Mouse (Mus musculus) hindbrain, embryonic 16.5 days (tissue): Measurements from ENCODE around the gene Minar1. TPM values are rescaled to one million over a fixed set of nuclear protein-coding genes. Genes with fewer than 3 reads are reported as not detected.

ENCODE experiments used
- ATAC-seq: fragments of 200-750 bp; cut with Nextera tagmentation; 2 replicates; pipeline ENCODE4 v1.8.0; 2017; ENCODE audit warnings: moderate TSS enrichment, moderate library complexity
- H3K27ac ChIP-seq: fragments of 300-500 bp; sonication (generic); 2 replicates; pipeline ENCODE4 v1.5.1; 2014; ENCODE audit warnings: low read depth, mild to moderate bottlenecking, control low read depth, low read length, moderate library complexity
- H3K27me3 ChIP-seq: fragments of 300-500 bp; sonication (generic); replicated peaks from 2 replicates; pipeline ENCODE4 v1.6.1; 2014; ENCODE audit warnings: low read length; ENCODE audit not compliant: control insufficient read depth, insufficient read depth
- H3K36me3 ChIP-seq: fragments of 300-500 bp; sonication (generic); 2 replicates; pipeline ENCODE4 v1.6.1; 2014; ENCODE audit warnings: mild to moderate bottlenecking, low read length, moderate library complexity, mixed read lengths; ENCODE audit not compliant: control insufficient read depth, insufficient read depth
- H3K4me1 ChIP-seq: fragments of 300-500 bp; sonication (generic); 2 replicates; pipeline ENCODE4 v1.6.1; 2014; ENCODE audit warnings: low read depth, low read length; ENCODE audit not compliant: control insufficient read depth, insufficient read depth
- H3K4me2 ChIP-seq: fragments of 300-500 bp; sonication (generic); 2 replicates; pipeline ENCODE4 v1.6.1; 2014; ENCODE audit warnings: mild to moderate bottlenecking, low read length, control low read depth, moderate library complexity
- H3K4me3 ChIP-seq: fragments of 300-500 bp; sonication (generic); 2 replicates; pipeline ENCODE4 v1.5.1; 2014; ENCODE audit warnings: mild to moderate bottlenecking, low read length, control low read depth, moderate library complexity
- H3K9ac ChIP-seq: fragments of 300-500 bp; sonication (generic); 2 replicates; pipeline ENCODE4 v1.6.1; 2014; ENCODE audit warnings: low read depth, mild to moderate bottlenecking, control low read depth, low read length, moderate library complexity
- H3K9me3 ChIP-seq: fragments of 300-500 bp; sonication (generic); 2 replicates; pipeline ENCODE4 v1.6.1; 2014; ENCODE audit warnings: mild to moderate bottlenecking, low read length, moderate library complexity; ENCODE audit not compliant: control insufficient read depth
- WGBS: fragments of 180-500 bp; shearing (Covaris S2); extraction: QIAGEN DNeasy Blood & Tissue Kit; methylation state at CpG from one replicate; pipeline ENCODE4 v1.1.7; 2014; 5-methylcytosine and 5-hydroxymethylcytosine counted together
- polyA plus RNA-seq: library from polyadenylated mRNA; unstranded; fragments of >200 nt; fragmentation: Nextera tagmentation; extraction: Ambion mirVana; gene quantifications from 2 replicates; pipeline ENCODE4 v1.2.1, GENCODE M21; 2015

Gene Minar1
- 4.2 and 6.6 TPM in 2 replicates for polyA plus RNA-seq

DNA sequence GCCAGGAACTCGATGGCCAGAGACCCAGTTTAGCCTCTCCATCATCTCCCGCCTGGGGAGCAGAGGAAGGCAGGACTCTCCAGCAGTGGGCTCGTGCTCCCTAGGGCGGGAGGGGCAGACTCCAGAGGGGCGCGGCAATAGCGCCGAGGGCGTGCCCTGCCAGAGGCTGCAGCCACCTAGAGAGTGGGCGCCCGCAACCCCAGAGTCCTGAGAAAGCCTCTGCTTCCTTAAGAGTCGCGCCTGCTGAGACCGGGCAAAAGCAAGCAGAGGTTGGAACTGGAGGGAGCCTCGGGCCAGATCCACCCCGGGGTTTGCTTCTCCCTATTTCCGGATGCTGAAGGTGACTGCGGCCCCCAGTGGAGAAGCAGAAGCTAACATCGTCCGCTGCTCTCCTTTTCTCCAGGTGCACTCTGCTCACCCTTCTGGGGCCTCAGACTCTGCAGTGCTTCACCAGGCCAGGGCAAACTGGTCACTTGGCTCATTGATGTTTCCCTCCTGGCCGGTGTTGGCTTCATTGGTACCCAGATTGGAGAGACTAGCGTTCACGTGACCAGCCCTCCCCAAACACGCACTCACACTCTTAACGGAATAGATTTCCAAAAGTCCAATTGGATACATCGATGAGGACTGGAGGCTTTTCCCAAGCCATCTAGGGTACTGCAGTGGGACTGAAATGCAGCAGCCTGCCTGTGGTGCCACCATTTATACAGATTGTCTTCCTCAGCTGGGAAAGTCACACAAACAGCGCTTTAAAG is at the start of gene Minar1:
Minar1 (minus strand) TSS at position 120 of the 755 bp plus-strand sequence.
- WGBS, result under 1% methylated on average over 26 of the region's 27 CpGs
- ATAC-seq, result peak; percentile 83

DNA sequence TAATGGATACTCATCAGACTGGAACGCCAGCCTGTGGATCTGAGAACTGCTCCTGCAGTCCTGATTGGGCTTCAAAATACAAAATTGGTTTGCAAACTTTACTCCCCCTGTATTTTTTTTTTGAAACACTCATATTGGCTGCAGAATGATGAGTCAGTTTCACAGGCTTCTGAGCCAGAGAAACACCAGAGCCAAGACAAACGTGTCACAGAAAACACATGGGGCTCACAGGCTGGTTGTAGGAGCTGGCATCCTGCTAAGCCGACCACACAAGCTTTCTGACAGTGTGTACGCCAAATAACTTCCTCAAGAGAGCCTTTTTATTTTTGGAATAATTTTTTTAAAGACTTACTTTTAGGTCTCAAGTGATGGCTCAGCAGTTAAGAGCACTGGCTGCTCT is 47.0 kb upstream of the Minar1 start:
- H3K9me3 ChIP-seq, result no peaks in the 10 kb centered on the region
- no peak overlapping the region for H3K4me3 ChIP-seq
- H3K27me3 ChIP-seq, result no peaks in the 10 kb centered on the region
- H3K36me3 ChIP-seq, result no peaks in the 10 kb centered on the region
- no peaks in the 10 kb centered on the region; the same call in 1 of the 2 replicates for H3K4me1 ChIP-seq
- 75% methylated on average over 4 of the region's 4 CpGs for WGBS
- H3K4me2 ChIP-seq, result no peak overlapping the region
- H3K27ac ChIP-seq, result no peak overlapping the region
- no peak for ATAC-seq
- H3K9ac ChIP-seq, result no peak overlapping the region

More for the DNA sequence above, at the start of gene Minar1:
- peak within 1 kb of the TSS; percentile 68 for H3K27ac ChIP-seq
- no peaks in the 10 kb centered on the region for H3K9me3 ChIP-seq
- peak within 1 kb of the TSS; percentile 56 for H3K4me3 ChIP-seq
- no peaks in the 10 kb centered on the region for H3K27me3 ChIP-seq
- H3K9ac ChIP-seq, result peak within 1 kb of the TSS; percentile 76
- H3K36me3 ChIP-seq, result no peaks in the 10 kb centered on the region
- peaks cover 7% of the 10 kb centered on the region for H3K4me1 ChIP-seq
- H3K4me2 ChIP-seq, result peak within 1 kb of the TSS; percentile 98

- no peak overlapping the region for H3K9ac ChIP-seq
- WGBS, result 87% methylated on average over 4 of the region's 4 CpGs
- ATAC-seq, result no peak
These were observed 44.5 kb upstream of the Minar1 start for GRCm38 (mm10) chr9:89667306-89667942.

DNA sequence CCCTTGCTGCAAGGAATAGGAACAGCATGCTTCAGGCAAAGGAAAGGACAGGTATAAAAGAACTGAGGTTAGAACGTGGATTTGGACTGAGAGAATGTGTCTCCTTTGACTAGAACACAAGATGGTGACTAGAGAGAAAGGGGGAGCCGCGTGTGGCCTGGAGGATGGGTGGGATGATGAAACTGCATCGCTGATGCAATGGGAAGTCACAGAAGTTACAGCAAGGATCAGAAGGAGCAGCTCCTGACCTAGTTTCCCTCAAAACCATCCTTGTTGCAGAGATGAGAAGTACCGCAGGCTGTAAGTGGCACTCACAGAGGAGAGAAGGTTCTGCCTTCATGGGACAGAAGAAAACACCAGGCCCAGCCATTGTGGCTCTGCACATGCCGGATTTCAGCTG is 28.0 kb upstream of the Minar1 start:
- WGBS, result 79% methylated on average over 6 of the region's 6 CpGs
- no peaks in the 10 kb centered on the region for H3K4me1 ChIP-seq
- no peaks in the 10 kb centered on the region for H3K27me3 ChIP-seq

More at GRCm38 (mm10) chr9:89667306-89667942, 44.5 kb upstream of the Minar1 start:
- Histone ChIP-seq H3K4me2 (no peak overlapping the region), H3K4me3 (no peak overlapping the region), H3K36me3 (no peaks in the 10 kb centered on the region), H3K27me3 (no peaks in the 10 kb centered on the region), H3K4me1 (no peaks in the 10 kb centered on the region), H3K27ac (no peak overlapping the region), H3K9me3 (no peaks in the 10 kb centered on the region)

DNA sequence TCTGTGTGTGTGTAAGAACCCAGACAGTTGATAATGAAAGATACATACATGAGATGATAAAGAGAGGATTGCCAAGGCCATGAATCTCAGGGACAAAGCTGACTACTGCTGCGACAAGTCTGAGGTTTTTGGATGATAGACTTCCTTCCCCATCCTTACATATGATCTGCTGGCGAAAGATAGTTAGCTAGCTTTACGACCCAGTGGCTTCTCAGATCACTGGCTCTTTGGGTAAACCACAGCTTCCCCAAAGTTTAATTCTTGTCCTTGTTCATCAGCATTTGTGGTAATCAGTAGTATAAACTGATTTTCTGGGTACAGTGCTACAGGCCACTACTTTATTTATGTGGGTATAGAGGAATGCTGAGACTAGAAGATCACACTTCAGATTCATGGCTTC is 14.5 kb upstream of the Minar1 start:
- 90% methylated on average over 3 of the region's 3 CpGs for WGBS
- Histone ChIP-seq H3K27me3 (no peaks in the 10 kb centered on the region), H3K9ac (no peak overlapping the region), H3K36me3 (no peaks in the 10 kb centered on the region), H3K4me1 (no peaks in the 10 kb centered on the region), H3K27ac (no peak overlapping the region), H3K9me3 (no peaks in the 10 kb centered on the region), H3K4me2 (no peak overlapping the region), H3K4me3 (no peak overlapping the region)
- ATAC-seq, result no peak

More for the DNA sequence above, 28.0 kb upstream of the Minar1 start:
- no peak overlapping the region for H3K27ac ChIP-seq
- H3K4me3 ChIP-seq, result no peak overlapping the region
- no peaks in the 10 kb centered on the region for H3K9me3 ChIP-seq
- H3K36me3 ChIP-seq, result no peaks in the 10 kb centered on the region
- H3K9ac ChIP-seq, result no peak overlapping the region
- no peak overlapping the region for H3K4me2 ChIP-seq
- no peak for ATAC-seq

- peak; percentile 69 for ATAC-seq
- Histone ChIP-seq H3K4me1 (peaks cover 7% of the 10 kb centered on the region), H3K9ac (peak overlapping the region; percentile 76), H3K4me3 (peak overlapping the region; percentile 56), H3K4me2 (peak overlapping the region; percentile 98), H3K27ac (peak overlapping the region; percentile 68), H3K9me3 (no peaks in the 10 kb centered on the region), H3K36me3 (no peaks in the 10 kb centered on the region), H3K27me3 (no peaks in the 10 kb centered on the region)
- under 1% methylated on average over 41 of the region's 42 CpGs for WGBS
These were observed 474 bp downstream of the Minar1 start for GRCm38 (mm10) chr9:89622296-89623005.

DNA sequence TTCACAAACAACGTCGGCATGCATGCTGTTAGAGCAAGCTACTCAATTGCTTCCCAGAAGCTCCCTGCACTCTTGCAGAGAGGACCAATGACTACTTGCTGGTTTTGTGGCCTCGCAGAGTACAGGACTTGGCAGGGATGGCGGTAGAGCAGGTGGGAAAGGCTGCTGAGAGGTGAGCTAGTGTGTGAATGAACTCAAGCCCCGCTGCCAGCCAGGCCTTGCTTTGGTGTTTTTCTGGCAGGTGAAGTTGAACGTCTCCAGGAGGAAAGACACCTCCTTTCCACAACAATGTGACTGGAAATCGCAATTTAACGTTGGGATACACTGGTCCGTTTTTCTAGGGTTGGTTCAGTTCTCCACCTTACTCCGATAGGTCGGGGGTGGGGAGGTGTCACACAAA is 1.2 kb downstream of the Minar1 start:
- peak overlapping the region; percentile 56 for H3K4me3 ChIP-seq
- peak overlapping the region; percentile 76 for H3K9ac ChIP-seq
- no peaks in the 10 kb centered on the region for H3K36me3 ChIP-seq
- peak; percentile 22; the same call in 1 of the 2 replicates for ATAC-seq
- peak overlapping the region; percentile 68 for H3K27ac ChIP-seq
- peaks cover 7% of the 10 kb centered on the region for H3K4me1 ChIP-seq
- no peaks in the 10 kb centered on the region for H3K9me3 ChIP-seq
- H3K4me2 ChIP-seq, result peak overlapping the region; percentile 98
- 6% methylated on average over 11 of the region's 11 CpGs for WGBS
- H3K27me3 ChIP-seq, result no peaks in the 10 kb centered on the region

DNA sequence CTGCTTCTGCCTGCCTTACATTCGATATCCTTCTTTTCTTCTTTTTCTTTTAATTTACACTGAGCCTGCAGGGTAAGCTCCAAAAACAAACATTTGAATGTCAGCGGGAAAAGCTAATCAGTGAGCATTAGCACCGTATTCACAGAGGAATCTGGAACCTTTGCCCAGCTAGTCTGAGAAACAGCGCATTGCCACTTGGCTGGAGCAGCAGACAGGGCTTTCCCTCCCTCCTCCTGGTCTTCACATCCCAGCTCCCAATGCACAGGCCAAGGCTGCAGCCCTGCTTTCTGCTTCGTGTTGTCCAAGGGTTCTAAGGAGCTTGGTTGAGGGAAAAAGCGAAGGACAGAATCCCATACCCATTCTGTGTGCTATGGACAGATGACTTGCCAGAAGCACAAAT is 2.6 kb downstream of the Minar1 start:
- Histone ChIP-seq H3K4me3 (peak overlapping the region; percentile 56), H3K4me2 (peak overlapping the region; percentile 98), H3K9ac (peak overlapping the region; percentile 35; the same call in 1 of the 2 replicates), H3K4me1 (peaks cover 7% of the 10 kb centered on the region), H3K36me3 (no peaks in the 10 kb centered on the region), H3K9me3 (no peaks in the 10 kb centered on the region), H3K27me3 (no peaks in the 10 kb centered on the region), H3K27ac (peak overlapping the region; percentile 40; the same call in 1 of the 2 replicates)
- ATAC-seq, result no peak
- WGBS, result 19% methylated on average over 6 of the region's 6 CpGs

GRCm38 (mm10) chr9:89616946-89617345 is 6.0 kb downstream of the Minar1 start:
- H3K4me2 ChIP-seq, result no peak overlapping the region
- no peaks in the 10 kb centered on the region for H3K27me3 ChIP-seq
- H3K9ac ChIP-seq, result no peak overlapping the region
- no peak for ATAC-seq
- no peaks in the 10 kb centered on the region; the same call in 1 of the 2 replicates for H3K4me1 ChIP-seq
- no peaks in the 10 kb centered on the region for H3K36me3 ChIP-seq
- no peak overlapping the region for H3K4me3 ChIP-seq
- WGBS, result 95% methylated on average over 2 of the region's 2 CpGs
- no peak overlapping the region for H3K27ac ChIP-seq
- no peaks in the 10 kb centered on the region for H3K9me3 ChIP-seq
